Mouse (Mus musculus) spleen, postnatal 10 days (tissue): ENCODE data around the gene Ube3b.
A peak's percentile ranks its signal among the peaks of the same experiment; 100 is the strongest.

Experiments
- DNase-seq, 2 experiments: peaks; one replicate each; pipeline ENCODE4 v3.0.0; 2021 to 2022; ENCODE audit warnings: low spot score in 2 of 2

The Ube3b gene

GRCm38 (mm10) chr5:114373581-114373980 is 6.8 kb upstream of the Ube3b start:
- no peak for DNase-seq

- peak in 1 of 2 experiments; percentile 45 for DNase-seq
Measured at GRCm38 (mm10) chr5:114374409-114375213, 5.8 kb upstream of the Ube3b start.

GRCm38 (mm10) chr5:114378177-114378920 is 2.1 kb upstream of the Ube3b start:
- DNase-seq: no peak

- DNase-seq: no peak
Measured at GRCm38 (mm10) chr5:114378936-114379335, 1.5 kb upstream of the Ube3b start.

GRCm38 (mm10) chr5:114379763-114380162 is 644 bp upstream of the Ube3b start:
- peak in 1 of 2 experiments; percentile 47 for DNase-seq

GRCm38 (mm10) chr5:114381013-114381351 is 575 bp downstream of the Ube3b start:
- no peak for DNase-seq

GRCm38 (mm10) chr5:114383184-114383904 is 2.9 kb downstream of the Ube3b start:
- peak; percentile 53 to 81 for DNase-seq

- no peak for DNase-seq
Measured at GRCm38 (mm10) chr5:114384448-114384847, 4.0 kb downstream of the Ube3b start.

- no peak for DNase-seq
Measured at GRCm38 (mm10) chr5:114393169-114393568, 12.8 kb downstream of the Ube3b start.

GRCm38 (mm10) chr5:114406592-114406991 is 26.2 kb downstream of the Ube3b start:
- no peak for DNase-seq

- DNase-seq: no peak
Measured at GRCm38 (mm10) chr5:114407269-114407668, 26.9 kb downstream of the Ube3b start.

- no peak for DNase-seq
Measured at GRCm38 (mm10) chr5:114407810-114408209, 27.4 kb downstream of the Ube3b start.

- no peak for DNase-seq
Measured at GRCm38 (mm10) chr5:114408846-114409245, 28.4 kb downstream of the Ube3b start.

- no peak for DNase-seq
Measured at GRCm38 (mm10) chr5:114410429-114410828, 30.0 kb downstream of the Ube3b start.

GRCm38 (mm10) chr5:114412361-114412998 is 32.1 kb downstream of the Ube3b start:
- no peak for DNase-seq

- DNase-seq: no peak
Measured at GRCm38 (mm10) chr5:114413067-114413735, 32.8 kb downstream of the Ube3b start.

- no peak for DNase-seq
Measured at GRCm38 (mm10) chr5:114415606-114416005, 35.2 kb downstream of the Ube3b start.

- DNase-seq: no peak
Measured at GRCm38 (mm10) chr5:114416855-114417254, 36.4 kb downstream of the Ube3b start.

GRCm38 (mm10) chr5:114418541-114418940 is 38.1 kb downstream of the Ube3b start:
- DNase-seq: no peak

- DNase-seq: no peak
Measured at GRCm38 (mm10) chr5:114421561-114422298, 41.3 kb downstream of the Ube3b start.

GRCm38 (mm10) chr5:114422591-114422990 is 42.2 kb downstream of the Ube3b start:
- no peak for DNase-seq
